Mouse (Mus musculus): Measurements from ENCODE around the gene Rpl3. TPM values are rescaled to one million over a fixed set of nuclear protein-coding genes. Genes with fewer than 3 reads are reported as not detected.
"Not testable (repeated sequence)": the region's sequence is repeated elsewhere in the genome, so short reads cannot be mapped to it uniquely, and the experiment has no call there.

Gene Rpl3
- polyA plus RNA-seq, 1 experiment from 2014 or later = 670 TPM

DNA sequence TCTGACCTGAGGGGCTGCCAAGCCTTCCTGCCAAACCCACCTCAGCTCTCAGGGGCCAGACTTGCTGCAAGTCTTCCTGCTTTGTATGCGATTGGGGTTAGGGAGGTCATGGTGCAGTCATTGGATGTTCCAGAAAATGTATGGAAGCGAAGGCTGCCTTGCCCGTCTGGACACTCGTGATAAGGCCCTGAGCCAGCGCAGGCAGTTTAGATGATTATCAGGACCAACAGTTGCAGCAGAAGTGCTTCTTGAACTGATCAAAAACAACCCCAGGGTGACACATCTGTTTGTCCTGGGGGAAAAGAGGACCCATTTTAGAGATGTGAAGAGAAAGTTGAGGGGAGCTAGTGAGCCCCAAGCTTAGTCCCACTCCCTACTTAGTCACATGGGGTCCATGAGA, 39.0 kb upstream of the Rpl3 start:
- WGBS = 83% methylated on average over 5 of the region's 5 CpGs
- Histone ChIP-seq H3K4me1 (peaks cover 15% of the 10 kb centered on the region), H3K9ac (no peak overlapping the region), H3K27ac (no peak overlapping the region), H3K27me3 (no peaks in the 10 kb centered on the region), H3K4me3 (no peak overlapping the region), H3K4me2 (replicated peaks) (no peak overlapping the region), H3K9me3 (replicated peaks) (no peaks in the 10 kb centered on the region), H3K36me3 (no peaks in the 10 kb centered on the region)
- ATAC-seq (ENCODE audit: low FRiP score) = no peak

DNA sequence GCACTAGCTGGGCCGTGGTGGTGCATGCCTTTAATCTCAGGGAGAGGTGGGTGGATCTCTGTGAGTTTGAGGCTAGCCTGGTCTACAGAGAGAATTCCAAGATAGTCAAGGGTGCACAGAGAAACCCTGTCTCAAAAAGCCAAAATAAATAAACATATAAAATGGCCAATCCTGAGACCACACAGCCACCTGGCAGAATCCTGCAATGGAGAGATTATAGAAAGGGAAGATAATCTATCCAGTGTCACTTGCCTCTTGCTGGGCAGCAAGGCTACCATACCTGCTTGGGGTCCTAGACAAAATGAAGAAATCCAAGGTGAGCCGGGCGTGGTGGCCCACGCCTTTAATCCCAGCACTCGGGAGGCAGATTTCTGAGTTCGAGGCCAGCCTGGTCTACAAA, 38.3 kb upstream of the Rpl3 start:
- Histone ChIP-seq H3K4me2 (replicated peaks) (no peak overlapping the region), H3K9me3 (replicated peaks) (no peaks in the 10 kb centered on the region), H3K27ac (no peak overlapping the region), H3K36me3 (no peaks in the 10 kb centered on the region), H3K4me3 (no peak overlapping the region), H3K27me3 (no peaks in the 10 kb centered on the region), H3K4me1 (peaks cover 15% of the 10 kb centered on the region), H3K9ac (no peak overlapping the region)
- no peak for ATAC-seq (ENCODE audit: low FRiP score)
- 91% methylated on average over 6 of the region's 6 CpGs for WGBS

DNA sequence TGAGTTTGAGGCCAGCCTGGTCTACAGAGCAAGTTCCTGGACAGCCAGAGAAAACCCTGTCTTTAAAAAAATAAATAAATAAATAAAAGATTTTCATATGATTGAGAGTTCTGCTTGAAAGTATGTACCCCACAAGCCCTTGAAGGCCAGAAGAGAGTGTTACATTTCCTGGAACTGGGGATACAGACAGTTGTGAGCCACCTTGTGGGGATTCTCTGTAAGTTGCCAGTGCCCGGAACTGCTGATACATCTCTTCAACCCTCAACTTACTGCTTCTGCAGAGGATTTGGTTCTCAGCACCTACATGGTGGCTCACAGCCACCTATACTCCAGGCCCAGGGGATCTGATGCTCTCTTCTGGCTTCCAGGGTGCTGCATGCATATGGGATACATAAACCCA, 35.5 kb upstream of the Rpl3 start:
- H3K27ac ChIP-seq = no peak overlapping the region
- no peaks in the 10 kb centered on the region for H3K9me3 ChIP-seq (replicated peaks)
- no peak overlapping the region for H3K4me2 ChIP-seq (replicated peaks)

DNA sequence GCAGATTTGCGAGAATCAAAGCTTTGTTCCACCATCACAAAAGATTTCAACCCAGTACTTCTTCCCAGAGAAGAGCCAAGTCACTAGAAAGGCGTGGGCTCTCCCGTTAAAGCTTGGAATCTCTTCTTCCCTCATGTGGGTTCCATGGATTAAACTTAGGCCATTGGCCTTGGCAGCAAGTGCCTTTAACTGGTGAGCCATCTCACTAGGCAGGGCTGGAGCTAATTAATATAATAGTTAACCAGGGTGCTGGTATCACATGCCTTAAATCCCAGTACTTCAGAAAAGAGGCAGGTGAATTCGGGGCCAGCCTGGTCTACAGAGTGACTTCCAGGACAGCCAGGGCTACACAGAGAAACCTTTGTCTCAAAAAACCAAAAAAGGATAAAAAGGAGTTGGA, 33.0 kb upstream of the Rpl3 start:
- ATAC-seq (ENCODE audit: low FRiP score) = no peak
- Histone ChIP-seq H3K4me1 (no peaks in the 10 kb centered on the region), H3K4me3 (no peak overlapping the region), H3K36me3 (no peaks in the 10 kb centered on the region), H3K9ac (no peak overlapping the region), H3K27ac (no peak overlapping the region), H3K9me3 (replicated peaks) (no peaks in the 10 kb centered on the region), H3K27me3 (no peaks in the 10 kb centered on the region), H3K4me2 (replicated peaks) (no peak overlapping the region)
- 82% methylated on average over 4 of the region's 4 CpGs for WGBS

More for the DNA sequence above, 35.5 kb upstream of the Rpl3 start:
- Histone ChIP-seq H3K27me3 (no peaks in the 10 kb centered on the region), H3K36me3 (no peaks in the 10 kb centered on the region), H3K4me1 (no peaks in the 10 kb centered on the region), H3K9ac (no peak overlapping the region), H3K4me3 (no peak overlapping the region)
- no peak for ATAC-seq (ENCODE audit: low FRiP score)
- 64% methylated on average over 1 of the region's 1 CpGs for WGBS

DNA sequence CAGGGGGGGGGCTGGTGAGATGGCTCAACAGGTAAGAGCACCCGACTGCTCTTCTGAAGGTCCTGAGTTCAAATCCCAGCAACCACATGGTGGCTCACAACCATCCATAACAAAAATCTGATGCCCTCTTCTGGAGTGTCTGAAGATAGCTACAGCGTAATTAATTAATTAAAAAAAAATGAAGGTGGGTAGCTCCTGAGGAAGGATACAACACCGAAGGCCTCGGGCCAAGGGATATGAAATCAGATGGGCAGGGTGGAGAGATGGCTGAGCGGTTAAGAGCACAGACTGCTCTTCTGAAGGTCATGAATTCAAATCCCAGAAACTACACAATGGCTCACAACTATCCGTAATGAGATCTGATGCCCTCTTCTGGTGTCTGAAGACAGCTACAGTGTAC, 30.8 kb upstream of the Rpl3 start:
- H3K9ac ChIP-seq; H3K36me3 ChIP-seq; H3K4me2 ChIP-seq (replicated peaks); H3K4me1 ChIP-seq; H3K4me3 ChIP-seq; H3K27me3 ChIP-seq; H3K9me3 ChIP-seq (replicated peaks); ATAC-seq (ENCODE audit: low FRiP score); H3K27ac ChIP-seq: not testable (repeated sequence)
- WGBS = 92% methylated on average over 6 of the region's 6 CpGs

DNA sequence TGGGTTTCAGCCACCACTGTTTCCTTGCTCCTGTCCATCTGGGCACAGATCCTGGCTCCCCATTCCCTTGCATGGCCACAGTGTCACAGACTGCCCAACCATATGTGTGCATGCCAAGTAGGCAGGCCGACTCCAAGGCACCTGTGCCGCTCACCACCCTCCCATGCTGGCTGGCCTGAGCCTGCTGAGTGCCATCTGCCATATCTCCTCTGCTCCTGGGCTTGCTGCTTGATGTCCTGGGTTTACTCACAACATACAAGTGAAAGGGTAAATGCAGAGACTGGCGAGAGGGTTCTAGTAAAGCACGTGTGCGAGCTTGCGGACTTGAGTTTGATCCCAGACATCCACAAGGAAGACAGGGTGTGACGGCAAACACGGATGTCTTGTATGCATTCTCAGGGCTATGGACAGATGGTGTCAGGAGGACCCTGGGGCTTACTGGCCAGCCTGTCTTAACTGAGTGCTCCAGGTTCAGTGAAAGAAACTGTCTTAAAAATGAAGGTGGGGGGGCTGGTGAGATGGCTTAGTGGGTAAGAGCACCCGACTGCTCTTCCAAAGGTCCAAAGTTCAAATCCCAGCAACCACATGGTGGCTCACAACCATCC, 30.2 kb upstream of the Rpl3 start:
- ATAC-seq (ENCODE audit: low FRiP score) = no peak
- 91% methylated on average over 9 of the region's 9 CpGs for WGBS
- Histone ChIP-seq H3K4me1 (no peaks in the 10 kb centered on the region), H3K36me3 (no peaks in the 10 kb centered on the region), H3K4me2 (replicated peaks) (no peak overlapping the region), H3K27me3 (no peaks in the 10 kb centered on the region), H3K4me3 (no peak overlapping the region), H3K27ac (no peak overlapping the region), H3K9me3 (replicated peaks) (no peaks in the 10 kb centered on the region), H3K9ac (no peak overlapping the region)

DNA sequence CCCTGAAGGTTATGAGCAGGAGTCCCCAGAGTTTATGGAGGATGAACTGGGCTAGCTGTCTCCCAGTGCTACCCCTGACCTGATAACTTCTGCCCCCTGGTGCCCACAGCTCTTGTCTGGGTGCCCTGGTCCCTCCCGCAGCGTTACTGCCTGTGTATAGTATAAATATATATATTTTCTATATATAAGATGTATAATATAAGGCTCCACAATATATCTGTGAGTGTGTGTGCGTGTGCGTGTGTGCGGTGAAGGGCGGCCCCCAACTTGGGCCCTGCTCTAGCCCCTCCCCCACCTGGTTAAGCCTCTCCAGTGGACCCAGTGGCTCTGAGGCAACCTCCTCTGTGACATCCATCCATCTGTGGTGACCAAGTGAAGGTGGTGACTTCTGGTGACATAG, 27.4 kb upstream of the Rpl3 start:
- Histone ChIP-seq H3K4me2 (replicated peaks) (no peak overlapping the region), H3K27me3 (no peaks in the 10 kb centered on the region), H3K36me3 (no peaks in the 10 kb centered on the region), H3K4me3 (no peak overlapping the region), H3K4me1 (no peaks in the 10 kb centered on the region), H3K9me3 (replicated peaks) (no peaks in the 10 kb centered on the region), H3K27ac (no peak overlapping the region), H3K9ac (no peak overlapping the region)
- 83% methylated on average over 6 of the region's 6 CpGs for WGBS
- no peak for ATAC-seq (ENCODE audit: low FRiP score)

DNA sequence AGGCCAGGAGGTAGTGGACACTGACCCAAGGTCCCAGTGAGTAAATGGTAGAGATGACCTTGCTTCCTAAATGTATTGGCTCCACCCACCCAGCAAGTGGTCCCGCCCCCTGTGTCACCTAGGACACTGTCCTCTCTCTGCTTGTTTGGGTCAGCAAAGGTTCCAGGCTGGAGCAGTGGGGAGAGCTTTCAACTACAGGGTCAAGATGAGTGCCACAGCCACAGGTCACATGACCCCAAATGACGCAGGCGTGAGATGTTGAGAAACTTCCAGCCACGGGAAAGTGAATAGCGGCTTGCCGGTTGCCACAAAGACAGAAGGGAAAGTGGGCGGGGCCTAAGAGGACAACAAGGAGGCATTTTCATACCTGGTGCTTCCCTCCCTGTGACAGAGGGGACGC, 25.5 kb upstream of the Rpl3 start:
- H3K4me2 ChIP-seq (replicated peaks) = no peak overlapping the region
- no peak for ATAC-seq (ENCODE audit: low FRiP score)
- no peak overlapping the region for H3K4me3 ChIP-seq
- WGBS = 67% methylated on average over 8 of the region's 8 CpGs
- H3K27me3 ChIP-seq = no peaks in the 10 kb centered on the region
- no peak overlapping the region for H3K27ac ChIP-seq
- H3K36me3 ChIP-seq = no peaks in the 10 kb centered on the region
- no peaks in the 10 kb centered on the region for H3K4me1 ChIP-seq
- no peak overlapping the region for H3K9ac ChIP-seq
- no peaks in the 10 kb centered on the region for H3K9me3 ChIP-seq (replicated peaks)

DNA sequence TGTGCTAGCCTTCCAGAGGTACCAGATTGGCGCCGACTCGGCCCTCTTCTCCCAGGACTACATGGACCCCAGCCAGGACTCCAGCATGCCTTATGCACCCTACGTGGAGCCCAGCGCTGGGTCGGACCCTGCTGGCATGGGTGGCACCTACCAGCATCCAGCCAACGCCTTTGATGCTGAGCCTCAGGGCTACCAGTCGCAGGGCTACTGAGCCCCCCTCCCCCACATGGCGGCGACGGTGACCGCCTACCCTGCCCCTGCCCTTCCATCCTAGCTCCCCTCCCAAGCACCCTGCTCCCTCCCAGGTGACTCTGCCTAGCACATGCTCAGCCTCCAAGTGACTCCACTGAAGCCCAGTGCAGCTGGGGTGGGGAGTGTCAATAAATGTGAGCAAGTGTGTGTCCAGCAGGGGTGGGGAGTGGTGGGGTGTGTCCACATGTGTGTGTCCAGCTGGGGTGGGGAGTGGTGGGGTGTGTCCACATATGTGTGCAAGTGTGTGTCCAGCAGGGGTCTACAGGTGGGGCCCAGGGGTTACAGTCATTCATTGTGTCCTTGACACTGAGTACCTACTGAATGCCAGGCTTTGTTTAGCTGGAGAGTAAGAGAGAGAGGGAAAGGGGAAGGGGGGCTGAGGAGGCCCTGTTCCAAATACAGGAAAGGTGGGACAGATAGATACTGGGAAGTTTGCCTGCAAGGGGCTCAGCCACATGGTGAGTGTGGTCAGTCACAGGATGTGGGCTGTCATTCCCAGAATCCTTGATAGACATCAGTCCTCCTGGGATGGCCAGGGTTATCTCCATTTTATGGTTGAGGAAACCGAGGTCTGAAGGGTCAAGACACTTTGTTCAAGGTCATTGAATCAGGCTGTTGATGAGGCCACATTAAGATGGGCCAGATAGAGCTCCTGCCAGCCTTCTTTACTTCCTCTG, 24.5 kb upstream of the Rpl3 start:
- Histone ChIP-seq H3K27ac (no peak overlapping the region), H3K36me3 (no peaks in the 10 kb centered on the region), H3K4me2 (replicated peaks) (0 out of 2 replicates have a peak overlapping the region, but pooled peaks have one; percentile 19), H3K4me3 (no peak overlapping the region), H3K4me1 (no peaks in the 10 kb centered on the region), H3K9ac (no peak overlapping the region), H3K27me3 (no peaks in the 10 kb centered on the region), H3K9me3 (replicated peaks) (no peaks in the 10 kb centered on the region)
- ATAC-seq (ENCODE audit: low FRiP score) = no peak
- 77% methylated on average over 13 of the region's 13 CpGs for WGBS

DNA sequence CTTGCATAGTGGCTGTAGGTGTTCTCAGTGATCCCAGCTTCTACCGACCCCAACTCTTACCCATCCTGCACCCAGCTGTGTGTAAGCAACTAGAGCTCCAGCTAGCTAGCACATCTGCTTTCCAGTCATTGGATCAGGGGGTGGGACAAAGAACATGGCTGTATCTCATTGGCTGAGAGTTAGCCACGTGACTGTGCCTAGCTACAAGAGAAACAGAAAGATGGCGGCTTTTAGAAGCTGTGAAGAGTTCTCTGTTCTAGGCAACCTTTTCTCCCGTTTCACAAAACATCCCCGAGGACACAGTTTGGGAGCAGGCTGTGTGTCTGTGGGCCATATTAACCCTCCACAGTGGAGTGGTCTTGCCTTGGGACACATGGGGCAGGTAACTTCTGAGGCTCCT, 23.6 kb upstream of the Rpl3 start:
- Histone ChIP-seq H3K9ac (no peak overlapping the region), H3K4me3 (no peak overlapping the region), H3K27me3 (no peaks in the 10 kb centered on the region), H3K27ac (no peak overlapping the region), H3K4me1 (no peaks in the 10 kb centered on the region), H3K9me3 (replicated peaks) (no peaks in the 10 kb centered on the region), H3K36me3 (no peaks in the 10 kb centered on the region), H3K4me2 (replicated peaks) (0 out of 2 replicates have a peak overlapping the region, but pooled peaks have one; percentile 19)
- WGBS = 57% methylated on average over 5 of the region's 5 CpGs
- no peak for ATAC-seq (ENCODE audit: low FRiP score)

DNA sequence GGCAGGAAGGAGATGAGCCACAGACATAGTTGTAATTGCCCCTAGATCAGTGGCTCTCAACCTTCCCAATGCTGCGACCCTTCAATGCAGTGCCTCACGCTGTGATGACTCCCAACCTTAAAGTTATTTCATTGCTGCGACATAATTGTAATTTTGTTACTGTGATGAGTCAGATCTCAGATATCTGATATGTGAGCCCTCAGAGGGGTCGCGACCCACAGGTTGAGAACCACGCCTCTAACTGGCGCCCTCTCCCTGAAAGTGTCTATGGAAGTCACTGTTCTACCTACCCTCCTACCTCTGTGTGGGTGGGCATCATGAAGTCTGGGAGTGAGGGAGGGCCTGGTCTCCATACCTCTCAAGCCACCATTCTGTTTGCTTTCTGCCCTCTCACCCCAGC, 22.7 kb upstream of the Rpl3 start:
- ATAC-seq (ENCODE audit: low FRiP score) = no peak
- H3K4me2 ChIP-seq (replicated peaks) = no peak overlapping the region
- no peak overlapping the region for H3K27ac ChIP-seq
- H3K9ac ChIP-seq = no peak overlapping the region
- H3K27me3 ChIP-seq = no peaks in the 10 kb centered on the region
- no peaks in the 10 kb centered on the region for H3K4me1 ChIP-seq
- H3K36me3 ChIP-seq = no peaks in the 10 kb centered on the region
- 90% methylated on average over 7 of the region's 7 CpGs for WGBS
- H3K4me3 ChIP-seq = no peak overlapping the region
- no peaks in the 10 kb centered on the region for H3K9me3 ChIP-seq (replicated peaks)

DNA sequence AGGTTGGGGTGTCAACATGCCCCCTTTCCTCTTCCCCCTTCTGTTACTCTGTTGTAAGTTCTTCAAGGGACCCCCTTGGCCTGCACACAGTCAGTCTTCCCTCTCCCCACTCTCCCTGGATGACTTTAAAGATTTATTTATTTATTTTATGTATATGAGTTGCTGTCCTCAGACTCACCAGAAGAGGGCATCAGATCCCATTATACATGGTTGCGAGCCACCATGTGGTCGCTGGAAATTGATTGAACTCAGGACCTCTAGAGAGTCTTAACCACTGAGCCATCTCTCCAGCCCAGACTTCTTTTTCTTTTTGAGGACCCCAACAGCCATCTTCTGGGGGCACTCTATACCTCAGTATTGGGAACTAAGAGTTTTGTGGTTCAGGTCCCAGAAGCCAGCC, 20.8 kb upstream of the Rpl3 start:
- 35% methylated on average over 2 of the region's 2 CpGs for WGBS
- Histone ChIP-seq H3K4me2 (replicated peaks) (no peak overlapping the region), H3K4me1 (no peaks in the 10 kb centered on the region), H3K27ac (no peak overlapping the region), H3K9ac (no peak overlapping the region), H3K4me3 (no peak overlapping the region), H3K9me3 (replicated peaks) (no peaks in the 10 kb centered on the region), H3K27me3 (no peaks in the 10 kb centered on the region), H3K36me3 (no peaks in the 10 kb centered on the region)
- ATAC-seq (ENCODE audit: low FRiP score) = no peak

DNA sequence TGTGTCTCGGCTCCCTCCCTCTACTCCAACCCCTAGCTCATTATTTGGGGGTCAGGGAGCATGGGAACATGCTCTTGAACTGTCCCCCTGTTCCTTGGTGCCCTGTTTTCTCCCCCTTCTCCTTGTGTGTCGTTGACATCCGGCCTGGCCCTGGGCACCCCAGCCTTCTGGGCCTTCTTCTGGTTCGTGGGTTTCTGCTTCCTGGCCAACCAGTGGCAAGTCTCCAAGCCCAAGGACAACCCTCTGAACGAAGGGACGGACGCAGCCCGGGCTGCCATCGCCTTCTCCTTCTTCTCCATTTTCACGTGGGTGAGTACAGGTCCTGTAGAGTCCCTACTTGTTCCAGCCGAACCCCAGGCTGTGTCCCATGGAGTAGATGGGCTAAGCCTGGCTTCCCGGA, 19.8 kb upstream of the Rpl3 start:
- no peak for ATAC-seq (ENCODE audit: low FRiP score)
- H3K36me3 ChIP-seq = no peaks in the 10 kb centered on the region
- H3K9ac ChIP-seq = no peak overlapping the region
- WGBS = 81% methylated on average over 12 of the region's 12 CpGs
- no peaks in the 10 kb centered on the region for H3K27me3 ChIP-seq
- no peaks in the 10 kb centered on the region for H3K4me1 ChIP-seq
- no peak overlapping the region for H3K4me2 ChIP-seq (replicated peaks)
- H3K4me3 ChIP-seq = no peak overlapping the region
- H3K9me3 ChIP-seq (replicated peaks) = no peaks in the 10 kb centered on the region
- H3K27ac ChIP-seq = no peak overlapping the region
